14 mouse cellular contexts compared by ENCODE assay signal in the genomic region with DNA sequence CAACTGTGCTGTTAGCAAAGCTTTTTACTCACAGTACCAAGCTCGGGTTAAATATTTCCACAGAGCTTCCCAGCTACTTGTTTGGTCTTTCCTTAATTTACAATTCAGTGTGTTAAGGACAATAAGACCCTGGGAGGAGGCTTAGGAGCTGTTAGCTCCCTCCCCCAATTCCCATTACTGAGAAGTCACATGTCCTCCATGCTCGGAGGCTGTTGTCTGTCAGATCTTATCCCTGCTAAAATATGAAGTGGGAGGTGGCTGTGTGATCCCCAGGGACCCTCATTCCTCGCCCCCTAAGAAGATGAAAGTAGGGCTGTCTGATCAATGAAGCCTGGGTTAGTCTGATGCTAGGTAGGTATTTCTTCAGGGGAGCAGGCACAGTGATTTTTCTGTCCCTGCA.
DNase-seq lines count a peak whose midpoint lies in the region; ATAC-seq and TF ChIP-seq lines count a peak whose summit lies in the region.
"Had no signal": no experiment of that assay in that cellular context is flagged by ENCODE, and none has a peak within 500 bp of the region (broad histone marks: within the 10 kb centered on the region; RNA-seq: fewer than 3 reads in every experiment).

No protein-coding gene starts in this region.

- 0 out of 2 replicates have a peak overlapping the region, but pooled peaks have one; percentile 20 for H3K27ac ChIP-seq in hindbrain, embryonic 15.5 days (replicated peaks)
- H3K27ac ChIP-seq in hindbrain, embryonic 12.5 days = no peak overlapping the region; the same call in 1 of the 2 replicates
- no peak overlapping the region for H3K27ac ChIP-seq in hindbrain, postnatal 0 days
- peak overlapping the region; percentile 45 for H3K27ac ChIP-seq in midbrain, embryonic 16.5 days (ENCODE audit: low read length)
- H3K27ac ChIP-seq in heart, adult 2 months = no peak overlapping the region
- H3K27ac ChIP-seq: embryonic facial prominence, embryonic 15.5 days; limb, embryonic 13.5 days; liver, embryonic 14.5 days; neural tube, embryonic 12.5 days had no signal

- no peaks in the 10 kb centered on the region for H3K79me2 ChIP-seq in heart, adult 2 months (replicated peaks; ENCODE audit: control insufficient read depth, insufficient read depth, low read length)

- no peak overlapping the region for H3K4me2 ChIP-seq in hindbrain, embryonic 15.5 days
- no peak overlapping the region for H3K4me2 ChIP-seq in hindbrain, embryonic 12.5 days (replicated peaks)
- no peak overlapping the region for H3K4me2 ChIP-seq in hindbrain, postnatal 0 days (ENCODE audit: low read depth, low read length)
- no peak overlapping the region for H3K4me2 ChIP-seq in midbrain, embryonic 16.5 days (ENCODE audit: low read length)
- H3K4me2 ChIP-seq: embryonic facial prominence, embryonic 15.5 days; limb, embryonic 13.5 days; neural tube, embryonic 12.5 days had no signal

- H3K27me3 ChIP-seq in hindbrain, embryonic 15.5 days = no peaks in the 10 kb centered on the region
- no peaks in the 10 kb centered on the region for H3K27me3 ChIP-seq in hindbrain, embryonic 12.5 days
- H3K27me3 ChIP-seq in hindbrain, postnatal 0 days (ENCODE audit: insufficient read depth, low read length) = no peaks in the 10 kb centered on the region
- H3K27me3 ChIP-seq in midbrain, embryonic 16.5 days (ENCODE audit: control insufficient read depth, insufficient read depth, low read depth, low read length) = no peaks in the 10 kb centered on the region
- no peaks in the 10 kb centered on the region for H3K27me3 ChIP-seq in heart, adult 2 months (ENCODE audit: control insufficient read depth, insufficient read depth, low read length)
- H3K27me3 ChIP-seq: embryonic facial prominence, embryonic 15.5 days; limb, embryonic 13.5 days; neural tube, embryonic 12.5 days; Patski had no signal

- intact Hi-C loops in heart, adult 2 months (cut with DNase I) = no loop called here

- no peaks in the 10 kb centered on the region for H3K36me3 ChIP-seq in hindbrain, embryonic 15.5 days
- no peaks in the 10 kb centered on the region for H3K36me3 ChIP-seq in hindbrain, embryonic 12.5 days
- no peaks in the 10 kb centered on the region for H3K36me3 ChIP-seq in hindbrain, postnatal 0 days (ENCODE audit: insufficient read depth, low read length)
- H3K36me3 ChIP-seq in midbrain, embryonic 16.5 days (ENCODE audit: control insufficient read depth, insufficient read depth, low read length) = no peaks in the 10 kb centered on the region
- H3K36me3 ChIP-seq in heart, adult 2 months (ENCODE audit: control insufficient read depth, insufficient read depth, low read length) = no peaks in the 10 kb centered on the region
- H3K36me3 ChIP-seq: embryonic facial prominence, embryonic 15.5 days; limb, embryonic 13.5 days; neural tube, embryonic 12.5 days had no signal

- peak; percentile 17 for DNase-seq in hindbrain, postnatal 0 days (ENCODE audit: low spot score)
- no peak for DNase-seq in heart, adult 2 months
- DNase-seq in MN1 (ENCODE audit: low spot score) = no peak
- no peak for DNase-seq in heart, adult 18-20 months
- DNase-seq: gastrocnemius, postnatal 25 days had no signal

- TF ChIP-seq POLR2A in heart, adult 2 months (IDR thresholded peaks at IDR 0.05; ENCODE audit: insufficient read depth, low read depth, low read length) = no peak

- TF ChIP-seq EP300 in heart, adult 2 months (IDR thresholded peaks at IDR 0.05; ENCODE audit: insufficient read depth, low read depth, low read length) = no peak

- no peak overlapping the region for H3K9ac ChIP-seq in hindbrain, embryonic 15.5 days
- no peak overlapping the region for H3K9ac ChIP-seq in hindbrain, embryonic 12.5 days
- H3K9ac ChIP-seq in hindbrain, postnatal 0 days (replicated peaks; ENCODE audit: low read length) = no peak overlapping the region
- no peak overlapping the region for H3K9ac ChIP-seq in midbrain, embryonic 16.5 days (ENCODE audit: low read depth, low read length)
- H3K9ac ChIP-seq in heart, adult 2 months (ENCODE audit: low read depth, low read length) = no peak overlapping the region
- H3K9ac ChIP-seq: embryonic facial prominence, embryonic 15.5 days; limb, embryonic 13.5 days; liver, embryonic 14.5 days; neural tube, embryonic 12.5 days had no signal

- no peaks in the 10 kb centered on the region for H3K9me3 ChIP-seq in hindbrain, embryonic 15.5 days
- H3K9me3 ChIP-seq in hindbrain, embryonic 12.5 days (replicated peaks) = no peaks in the 10 kb centered on the region
- H3K9me3 ChIP-seq in hindbrain, postnatal 0 days (ENCODE audit: low read length) = no peaks in the 10 kb centered on the region
- no peaks in the 10 kb centered on the region for H3K9me3 ChIP-seq in midbrain, embryonic 16.5 days (replicated peaks; ENCODE audit: control insufficient read depth, low read length, poor library complexity, severe bottlenecking)
- H3K9me3 ChIP-seq: embryonic facial prominence, embryonic 15.5 days; limb, embryonic 13.5 days; neural tube, embryonic 12.5 days had no signal

- H3K4me1 ChIP-seq in hindbrain, embryonic 15.5 days (replicated peaks) = peaks cover 7% of the 10 kb centered on the region
- H3K4me1 ChIP-seq in hindbrain, embryonic 12.5 days = 0 out of 2 replicates have a peak, but pooled peaks cover 3% of the 10 kb centered on the region
- no peaks in the 10 kb centered on the region for H3K4me1 ChIP-seq in hindbrain, postnatal 0 days (ENCODE audit: insufficient read depth, low read length)
- H3K4me1 ChIP-seq in midbrain, embryonic 16.5 days (ENCODE audit: control insufficient read depth, insufficient read depth, low read length) = peaks cover 2% of the 10 kb centered on the region; the same call in 1 of the 2 replicates
- peaks cover 2% of the 10 kb centered on the region for H3K4me1 ChIP-seq in heart, adult 2 months (ENCODE audit: control insufficient read depth, insufficient read depth, low read length)
- H3K4me1 ChIP-seq: embryonic facial prominence, embryonic 15.5 days; limb, embryonic 13.5 days had no signal

- ATAC-seq in hindbrain, embryonic 15.5 days (ENCODE audit: low FRiP score, low read depth) = peak; percentile 63; the same call in 1 of the 2 replicates
- no peak for ATAC-seq in hindbrain, embryonic 12.5 days (ENCODE audit: low FRiP score)
- no peak for ATAC-seq in hindbrain, postnatal 0 days
- peak; percentile 68 for ATAC-seq in midbrain, embryonic 16.5 days
- ATAC-seq: intestine, postnatal 0 days; Patski had no signal

- 27% methylated on average over 3 of the region's 3 CpGs for WGBS in hindbrain, embryonic 15.5 days
- 19% methylated on average over 3 of the region's 3 CpGs for WGBS in hindbrain, embryonic 12.5 days
- 31% methylated on average over 3 of the region's 3 CpGs for WGBS in hindbrain, postnatal 0 days
- WGBS in midbrain, embryonic 16.5 days = 7% methylated on average over 3 of the region's 3 CpGs
- WGBS in heart, adult 2 months = 49% methylated on average over 3 of the region's 3 CpGs

- no peak overlapping the region for H3K4me3 ChIP-seq in hindbrain, embryonic 15.5 days
- H3K4me3 ChIP-seq in hindbrain, embryonic 12.5 days = no peak overlapping the region
- H3K4me3 ChIP-seq in hindbrain, postnatal 0 days (ENCODE audit: low read length) = no peak overlapping the region
- H3K4me3 ChIP-seq in midbrain, embryonic 16.5 days (ENCODE audit: low read depth, low read length) = no peak overlapping the region
- no peak overlapping the region for H3K4me3 ChIP-seq in heart, adult 2 months
- H3K4me3 ChIP-seq: embryonic facial prominence, embryonic 15.5 days; limb, embryonic 13.5 days; neural tube, embryonic 12.5 days had no signal

- TF ChIP-seq CTCF in hindbrain, postnatal 0 days (IDR thresholded peaks at IDR 0.05; ENCODE audit: low read depth) = no peak
- TF ChIP-seq CTCF in heart, adult 2 months (IDR thresholded peaks at IDR 0.05) = no peak

Comparison
In these comparisons a context has a peak if more than half of its experiments do, and no peak if none do; other contexts are left out.
1. ATAC-seq: peak in hindbrain, embryonic 15.5 days (single experiment) and midbrain, embryonic 16.5 days (single experiment); none in hindbrain, embryonic 12.5 days (single experiment) and hindbrain, postnatal 0 days (single experiment).
2. H3K27ac ChIP-seq: peak in hindbrain, embryonic 15.5 days (single experiment) and midbrain, embryonic 16.5 days (single experiment); none in hindbrain, embryonic 12.5 days (single experiment), hindbrain, postnatal 0 days (single experiment) and heart, adult 2 months (single experiment).